9 mouse cellular contexts compared by ENCODE assay signal in the genomic region with DNA sequence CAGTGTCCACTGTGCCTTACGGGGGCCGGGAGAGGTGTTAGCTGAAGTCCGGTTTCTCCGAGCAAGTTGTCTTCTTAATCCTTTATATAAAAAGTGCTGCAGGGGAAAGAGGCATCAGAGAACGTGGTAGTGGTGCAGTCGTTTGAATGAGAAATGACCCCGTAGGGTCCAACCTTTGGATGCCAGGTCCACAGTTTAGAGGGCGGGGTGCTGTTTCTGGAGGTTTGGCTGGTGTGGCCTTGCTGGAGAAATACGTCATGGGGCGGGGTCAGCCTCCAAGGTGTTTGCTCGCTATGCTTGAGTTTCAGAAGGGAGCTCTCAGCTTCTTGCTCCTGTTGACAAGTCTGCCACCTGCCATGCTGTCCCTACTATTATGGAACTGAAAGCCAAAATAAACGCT. TPM values are rescaled to one million over a fixed set of nuclear protein-coding genes. Genes with fewer than 3 reads are reported as not detected.
DNase-seq lines count a peak whose midpoint lies in the region; ATAC-seq and TF ChIP-seq lines count a peak whose summit lies in the region.
"Had no signal": no experiment of that assay in that cellular context is flagged by ENCODE, and none has a peak within 500 bp of the region (broad histone marks: within the 10 kb centered on the region; RNA-seq: fewer than 3 reads in every experiment).

No protein-coding gene starts in this region.

- H3K27me3 ChIP-seq in cerebellum, adult 2 months (ENCODE audit: control insufficient read depth, insufficient read depth, low read length), result no peaks in the 10 kb centered on the region
- no peaks in the 10 kb centered on the region for H3K27me3 ChIP-seq in forebrain, embryonic 16.5 days (replicated peaks; ENCODE audit: control insufficient read depth, insufficient read depth, low read length)
- no peaks in the 10 kb centered on the region for H3K27me3 ChIP-seq in hindbrain, embryonic 14.5 days (ENCODE audit: control insufficient read depth, insufficient read depth, low read length)
- no peaks in the 10 kb centered on the region for H3K27me3 ChIP-seq in limb, embryonic 10.5 days (ENCODE audit: low read depth, poor library complexity, severe bottlenecking)
- no peaks in the 10 kb centered on the region for H3K27me3 ChIP-seq in midbrain, embryonic 10.5 days (ENCODE audit: low read depth, poor library complexity, severe bottlenecking)

- DNase-seq in heart, adult 11 months, result peak; percentile 95
- no peak for DNase-seq in heart, postnatal 25 days (ENCODE audit: low spot score)
- DNase-seq in cerebellum, adult 2 months, result peak; percentile 62 to 77
- no peak for DNase-seq in hindbrain, embryonic 14.5 days (ENCODE audit: low spot score)
- peak; percentile 44 for DNase-seq in limb, embryonic 10.5 days (ENCODE audit: low spot score)
- peak; percentile 19 for DNase-seq in midbrain, embryonic 10.5 days (ENCODE audit: low spot score)
- DNase-seq in telencephalon, adult 2 months (ENCODE audit: low read depth, low spot score), result peak; percentile 18

- peak overlapping the region; percentile 96 for H3K4me2 ChIP-seq in forebrain, embryonic 16.5 days (ENCODE audit: low read length)
- peak overlapping the region; percentile 95 for H3K4me2 ChIP-seq in hindbrain, embryonic 14.5 days (replicated peaks)

- H3K36me3 ChIP-seq in forebrain, embryonic 16.5 days (ENCODE audit: control insufficient read depth, insufficient read depth), result peaks cover 19% of the 10 kb centered on the region
- peaks cover 11% of the 10 kb centered on the region for H3K36me3 ChIP-seq in hindbrain, embryonic 14.5 days (replicated peaks; ENCODE audit: control insufficient read depth, insufficient read depth)
- peaks cover 20% of the 10 kb centered on the region for H3K36me3 ChIP-seq in limb, embryonic 10.5 days
- peaks cover 18% of the 10 kb centered on the region for H3K36me3 ChIP-seq in midbrain, embryonic 10.5 days

- intact Hi-C loops in heart, postnatal 25 days (cut with DNase I), result loop anchor here (1.0 to 5.0 kb wide), 3 partner anchors 20 to 154 kb away; no protein-coding TSS in a partner anchor

- H3K4me1 ChIP-seq in cerebellum, adult 2 months (ENCODE audit: control insufficient read depth, insufficient read depth, low read length), result no peaks in the 10 kb centered on the region
- H3K4me1 ChIP-seq in forebrain, embryonic 16.5 days (replicated peaks; ENCODE audit: control insufficient read depth, insufficient read depth, low read length), result peaks cover 8% of the 10 kb centered on the region
- peaks cover 5% of the 10 kb centered on the region; the same call in 1 of the 2 replicates for H3K4me1 ChIP-seq in hindbrain, embryonic 14.5 days (replicated peaks; ENCODE audit: control insufficient read depth, insufficient read depth, low read length)
- peaks cover 6% of the 10 kb centered on the region; the same call in 1 of the 2 replicates for H3K4me1 ChIP-seq in limb, embryonic 10.5 days
- H3K4me1 ChIP-seq in midbrain, embryonic 10.5 days, result peaks cover 9% of the 10 kb centered on the region

- TF ChIP-seq CTCF in cerebellum, adult 2 months (IDR thresholded peaks at IDR 0.05; ENCODE audit: borderline replicate concordance, insufficient read depth, low read depth, low read length), result no peak

- peak overlapping the region; percentile 93 for H3K4me3 ChIP-seq in cerebellum, adult 2 months (replicated peaks; ENCODE audit: insufficient read depth, low read depth, low read length)
- H3K4me3 ChIP-seq in forebrain, embryonic 16.5 days (replicated peaks; ENCODE audit: low read length), result peak overlapping the region; percentile 81
- peak overlapping the region; percentile 68 for H3K4me3 ChIP-seq in hindbrain, embryonic 14.5 days (replicated peaks; ENCODE audit: low read length)
- peak overlapping the region; percentile 66 for H3K4me3 ChIP-seq in limb, embryonic 10.5 days
- peak overlapping the region; percentile 62 for H3K4me3 ChIP-seq in midbrain, embryonic 10.5 days

- H3K9ac ChIP-seq in forebrain, embryonic 16.5 days (replicated peaks; ENCODE audit: low read depth, low read length), result peak overlapping the region; percentile 72
- peak overlapping the region; percentile 83 for H3K9ac ChIP-seq in hindbrain, embryonic 14.5 days

- 0 out of 2 replicates have a peak, but pooled peaks have one; percentile 23 for TF ChIP-seq POLR2A in cerebellum, adult 2 months (IDR thresholded peaks at IDR 0.05; ENCODE audit: borderline replicate concordance, insufficient read depth, low read length)

- WGBS in cerebellum, adult 2 months, result 6% methylated on average over 12 of the region's 12 CpGs
- 10% methylated on average over 12 of the region's 12 CpGs for WGBS in forebrain, embryonic 16.5 days
- 17% methylated on average over 12 of the region's 12 CpGs for WGBS in hindbrain, embryonic 14.5 days
- 13% methylated on average over 12 of the region's 12 CpGs for WGBS in limb, embryonic 10.5 days
- WGBS in midbrain, embryonic 10.5 days, result 9% methylated on average over 12 of the region's 12 CpGs

- H3K27ac ChIP-seq in cerebellum, adult 2 months (ENCODE audit: insufficient read depth, low read length), result peak overlapping the region; percentile 45
- peak overlapping the region; percentile 68 for H3K27ac ChIP-seq in forebrain, embryonic 16.5 days (ENCODE audit: low read length)
- peak overlapping the region; percentile 61 for H3K27ac ChIP-seq in hindbrain, embryonic 14.5 days
- H3K27ac ChIP-seq in limb, embryonic 10.5 days, result peak overlapping the region; percentile 82
- H3K27ac ChIP-seq in midbrain, embryonic 10.5 days (replicated peaks), result peak overlapping the region; percentile 75

- ATAC-seq in forebrain, embryonic 16.5 days, result no peak
- no peak for ATAC-seq in hindbrain, embryonic 14.5 days (ENCODE audit: low FRiP score)

- peaks cover 18% of the 10 kb centered on the region for H3K9me3 ChIP-seq in forebrain, embryonic 16.5 days (ENCODE audit: control insufficient read depth, low read length)
- H3K9me3 ChIP-seq in hindbrain, embryonic 14.5 days (ENCODE audit: control insufficient read depth, low read length), result peaks cover 15% of the 10 kb centered on the region
- H3K9me3 ChIP-seq in limb, embryonic 10.5 days (replicated peaks), result peaks cover 12% of the 10 kb centered on the region; the same call in 1 of the 2 replicates
- H3K9me3 ChIP-seq in midbrain, embryonic 10.5 days (replicated peaks), result peaks cover 21% of the 10 kb centered on the region

RNA-seq across cellular contexts. Expression of a gene that starts 0.9 kb away (rescaled TPM):
- total RNA-seq in heart, postnatal 25 days (2021), result 1 to 10 TPM; 3.2 to 4.2 TPM
- 7.7 and 8.1 TPM in 2 replicates for polyA plus RNA-seq in cerebellum, adult 2 months (2012; rRNA removed)
- polyA plus RNA-seq in forebrain, embryonic 16.5 days (2015; fragmentation: Nextera tagmentation; extraction: Ambion mirVana), result 10.5 and 12.7 TPM in 2 replicates
- 8.5 and 9.0 TPM in 2 replicates for polyA plus RNA-seq in hindbrain, embryonic 14.5 days (2014; fragmentation: Nextera tagmentation; extraction: Ambion mirVana)
- polyA plus RNA-seq in limb, embryonic 10.5 days (2016; fragmentation: Nextera tagmentation; extraction: Ambion mirVana), result 2.5 and 4.3 TPM in 2 replicates
- 3.9 and 6.1 TPM in 2 replicates for polyA plus RNA-seq in midbrain, embryonic 10.5 days (2016; fragmentation: Nextera tagmentation; extraction: Ambion mirVana)

RNA-seq across cellular contexts. Expression of a gene that starts 21.0 kb away (rescaled TPM):
- 1 to 10 TPM; 5.1 to 5.5 TPM for total RNA-seq in heart, postnatal 25 days (2021)
- 20.2 and 21.4 TPM in 2 replicates for polyA plus RNA-seq in cerebellum, adult 2 months (2012; rRNA removed)
- 26.9 and 31.5 TPM in 2 replicates for polyA plus RNA-seq in forebrain, embryonic 16.5 days (2015; fragmentation: Nextera tagmentation; extraction: Ambion mirVana)
- 26.1 and 28.8 TPM in 2 replicates for polyA plus RNA-seq in hindbrain, embryonic 14.5 days (2014; fragmentation: Nextera tagmentation; extraction: Ambion mirVana)
- 12.7 and 15.7 TPM in 2 replicates for polyA plus RNA-seq in limb, embryonic 10.5 days (2016; fragmentation: Nextera tagmentation; extraction: Ambion mirVana)
- 14.0 and 14.9 TPM in 2 replicates for polyA plus RNA-seq in midbrain, embryonic 10.5 days (2016; fragmentation: Nextera tagmentation; extraction: Ambion mirVana)

RNA-seq across cellular contexts. Expression of a gene that starts 31.3 kb away (rescaled TPM):
- total RNA-seq in heart, postnatal 25 days (2021), result 10 to 100 TPM; 12.6 to 13.5 TPM
- polyA plus RNA-seq in cerebellum, adult 2 months (2012; rRNA removed), result 35.3 and 36.3 TPM in 2 replicates
- 44.0 and 46.7 TPM in 2 replicates for polyA plus RNA-seq in forebrain, embryonic 16.5 days (2015; fragmentation: Nextera tagmentation; extraction: Ambion mirVana)
- polyA plus RNA-seq in hindbrain, embryonic 14.5 days (2014; fragmentation: Nextera tagmentation; extraction: Ambion mirVana), result 34.3 and 39.6 TPM in 2 replicates
- 26.8 and 30.2 TPM in 2 replicates for polyA plus RNA-seq in limb, embryonic 10.5 days (2016; fragmentation: Nextera tagmentation; extraction: Ambion mirVana)
- 28.4 and 31.7 TPM in 2 replicates for polyA plus RNA-seq in midbrain, embryonic 10.5 days (2016; fragmentation: Nextera tagmentation; extraction: Ambion mirVana)

RNA-seq across cellular contexts. Expression of a gene that starts 59.9 kb away (rescaled TPM):
- not detected for total RNA-seq in heart, postnatal 25 days (2021)
- polyA plus RNA-seq in cerebellum, adult 2 months (2012; rRNA removed), result not detected in 2 replicates
- not detected in 2 replicates for polyA plus RNA-seq in forebrain, embryonic 16.5 days (2015; fragmentation: Nextera tagmentation; extraction: Ambion mirVana)
- not detected in 2 replicates for polyA plus RNA-seq in hindbrain, embryonic 14.5 days (2014; fragmentation: Nextera tagmentation; extraction: Ambion mirVana)
- not detected in 2 replicates for polyA plus RNA-seq in limb, embryonic 10.5 days (2016; fragmentation: Nextera tagmentation; extraction: Ambion mirVana)
- polyA plus RNA-seq in midbrain, embryonic 10.5 days (2016; fragmentation: Nextera tagmentation; extraction: Ambion mirVana), result 0.01 TPM in 1 of 2 replicates, not detected in the other
- total RNA-seq: MEL had no signal

Comparison
In these comparisons a context has a peak if more than half of its experiments do, and no peak if none do; other contexts are left out.
1. DNase-seq: peak in heart, adult 11 months (single experiment), cerebellum, adult 2 months (2 of 2), limb, embryonic 10.5 days (single experiment), midbrain, embryonic 10.5 days (single experiment) and telencephalon, adult 2 months (single experiment); none in heart, postnatal 25 days (single experiment) and hindbrain, embryonic 14.5 days (single experiment).
2. Peak in every context shown above with its lines, with median percentiles within 50 percentile points of each other: H3K27ac ChIP-seq and H3K4me3 ChIP-seq.